In the genomic region with DNA sequence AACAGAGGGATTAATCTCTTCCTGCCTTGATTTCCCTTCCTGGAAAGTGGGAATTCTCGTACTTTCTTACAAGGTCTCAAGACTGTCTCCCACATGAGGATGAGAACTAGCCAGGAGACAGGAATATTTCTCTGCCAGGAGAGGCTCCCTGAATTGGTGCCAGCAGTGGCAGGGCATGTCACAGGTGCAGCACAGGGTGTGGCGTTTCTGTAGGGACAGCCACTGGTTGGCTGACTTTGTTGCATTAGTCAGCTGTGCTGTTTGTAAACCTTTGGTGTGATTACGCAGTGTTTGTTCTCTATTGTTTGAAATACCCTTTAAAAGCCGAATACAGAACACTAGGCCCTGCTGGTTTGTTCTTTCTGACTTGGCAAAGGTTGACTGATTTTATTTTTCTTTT, we compare ENCODE assay signal across 14 mouse cellular contexts.
"Had no signal": no experiment of that assay in that cellular context is flagged by ENCODE, and none has a peak within 500 bp of the region (broad histone marks: within the 10 kb centered on the region; RNA-seq: fewer than 3 reads in every experiment).

No protein-coding gene starts in this region.

- H3K4me3 ChIP-seq: layer of hippocampus, adult 2 months; liver, embryonic 13.5 days; midbrain, embryonic 12.5 days; midbrain, embryonic 15.5 days; neural tube, embryonic 13.5 days; stomach, embryonic 15.5 days had no signal

- H3K27me3 ChIP-seq: liver, embryonic 13.5 days; midbrain, embryonic 12.5 days; midbrain, embryonic 15.5 days; neural tube, embryonic 13.5 days; stomach, embryonic 15.5 days had no signal

- H3K36me3 ChIP-seq: liver, embryonic 13.5 days; midbrain, embryonic 12.5 days; midbrain, embryonic 15.5 days; neural tube, embryonic 13.5 days; stomach, embryonic 15.5 days had no signal

- DNase-seq: kidney, adult 11 months; kidney, adult 9 months; kidney, postnatal 14 days; liver, embryonic 13.5 days; lung, embryonic 14.5 days; retina, postnatal 1 day; spleen, adult 18-20 months; thymus, postnatal 25 days had no signal

- H3K27ac ChIP-seq: layer of hippocampus, adult 2 months; liver, embryonic 13.5 days; macrophage; midbrain, embryonic 12.5 days; midbrain, embryonic 15.5 days; neural tube, embryonic 13.5 days; stomach, embryonic 15.5 days had no signal

- H3K4me1 ChIP-seq: liver, embryonic 13.5 days; midbrain, embryonic 12.5 days; midbrain, embryonic 15.5 days; neural tube, embryonic 13.5 days; stomach, embryonic 15.5 days had no signal
